Mouse (Mus musculus) heart, embryonic 15.5 days (tissue): ENCODE measurements around the gene Bcl9. TPM values are rescaled to one million over a fixed set of nuclear protein-coding genes. Genes with fewer than 3 reads are reported as not detected.
A peak's percentile ranks its signal among the peaks of the same experiment; 100 is the strongest.

Source experiments
- ATAC-seq: fragments of 200-750 bp; cut with Nextera tagmentation; replicated peaks from 2 replicates; pipeline ENCODE4 v1.8.0; 2017; ENCODE audit warnings: low read depth, moderate TSS enrichment; ENCODE audit not compliant: insufficient number of reproducible peaks, insufficient read depth, low FRiP score
- H3K27ac ChIP-seq: fragments of 300-500 bp; sonication (generic); 2 replicates; pipeline ENCODE4 v1.5.1; 2015; ENCODE audit warnings: mild to moderate bottlenecking, inconsistent platforms
- H3K27me3 ChIP-seq: fragments of 300-500 bp; sonication (generic); 2 replicates; pipeline ENCODE4 v1.6.1; 2015; ENCODE audit warnings: inconsistent platforms
- H3K36me3 ChIP-seq: fragments of 300-500 bp; sonication (generic); 2 replicates; pipeline ENCODE4 v1.6.1; 2015; ENCODE audit warnings: mild to moderate bottlenecking, inconsistent platforms
- H3K4me1 ChIP-seq: fragments of 300-500 bp; sonication (generic); replicated peaks from 2 replicates; pipeline ENCODE4 v1.6.1; 2015; ENCODE audit warnings: inconsistent platforms
- H3K4me2 ChIP-seq: fragments of 300-500 bp; sonication (generic); 2 replicates; pipeline ENCODE4 v1.6.1; 2015; ENCODE audit warnings: inconsistent platforms, mild to moderate bottlenecking, moderate library complexity
- H3K4me3 ChIP-seq: fragments of 300-500 bp; sonication (generic); 2 replicates; pipeline ENCODE4 v1.5.1; 2015; ENCODE audit warnings: mild to moderate bottlenecking, inconsistent platforms
- H3K9ac ChIP-seq: fragments of 300-500 bp; sonication (generic); 2 replicates; pipeline ENCODE4 v1.6.1; 2015; ENCODE audit warnings: mild to moderate bottlenecking, inconsistent platforms
- H3K9me3 ChIP-seq: fragments of 300-500 bp; sonication (generic); replicated peaks from 2 replicates; pipeline ENCODE4 v1.6.1; 2016; ENCODE audit warnings: inconsistent platforms
- WGBS: fragments of 180-500 bp; shearing (Covaris S2); methylation state at CpG from one replicate; pipeline ENCODE4 v1.1.7; 2015; ENCODE audit warnings: mixed read lengths; 5-methylcytosine and 5-hydroxymethylcytosine counted together
- polyA plus RNA-seq: library from polyadenylated mRNA; unstranded; fragments of >200 nt; fragmentation: Nextera tagmentation; extraction: Ambion mirVana; gene quantifications from 2 replicates; pipeline ENCODE4 v1.2.1, GENCODE M21; 2015

Gene Bcl9
- polyA plus RNA-seq, 1 experiment from 2014 or later, result 33.5 TPM

DNA sequence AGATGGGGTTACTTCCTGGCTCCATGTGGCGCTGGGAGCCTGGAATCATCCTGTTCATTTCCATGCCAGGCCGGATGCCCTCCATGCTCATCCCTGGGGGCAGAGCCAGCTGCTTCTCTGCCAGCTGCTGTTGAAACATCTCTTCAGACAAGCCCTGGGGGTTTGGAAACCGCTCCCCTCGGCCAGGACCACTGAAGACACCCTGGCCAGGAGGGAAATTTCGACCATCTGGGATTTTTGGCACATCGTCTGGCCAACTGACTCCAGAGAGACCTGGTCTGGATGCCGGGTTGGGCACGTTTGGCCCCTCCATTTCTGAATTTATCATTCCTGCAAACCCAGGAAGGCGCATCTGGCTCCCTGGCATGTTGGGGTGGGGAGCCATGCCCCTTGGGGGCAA is 88.4 kb downstream of the Bcl9 start:
- H3K4me1 ChIP-seq, result peaks cover 16% of the 10 kb centered on the region
- H3K9ac ChIP-seq, result no peak overlapping the region
- H3K36me3 ChIP-seq, result peaks cover 95% of the 10 kb centered on the region
- H3K4me2 ChIP-seq, result no peak overlapping the region
- H3K27me3 ChIP-seq, result no peaks in the 10 kb centered on the region
- H3K4me3 ChIP-seq, result no peak overlapping the region
- no peak for ATAC-seq
- no peak overlapping the region for H3K27ac ChIP-seq
- H3K9me3 ChIP-seq, result no peaks in the 10 kb centered on the region
- WGBS, result 84% methylated on average over 9 of the region's 9 CpGs

DNA sequence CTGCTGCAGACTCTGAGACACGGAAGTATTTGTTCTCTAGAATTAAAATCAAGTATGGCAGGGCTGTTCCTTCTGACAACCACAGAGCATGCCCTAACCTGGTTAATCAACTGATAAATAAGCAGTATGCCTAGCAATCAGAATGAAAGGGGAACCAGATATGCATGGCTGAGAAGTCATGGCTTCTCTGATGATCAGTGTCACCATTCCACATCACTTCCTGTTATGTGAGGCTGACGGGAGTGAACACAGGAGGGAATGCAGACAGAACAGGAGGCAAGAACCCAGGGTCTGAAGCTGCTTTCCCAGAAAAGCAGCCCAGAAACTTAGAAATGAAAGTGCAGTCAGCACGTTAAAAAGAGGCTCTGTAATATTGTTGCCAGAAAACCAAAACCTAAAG is 91.2 kb downstream of the Bcl9 start:
- Histone ChIP-seq H3K9me3 (no peaks in the 10 kb centered on the region), H3K4me3 (no peak overlapping the region), H3K27me3 (no peaks in the 10 kb centered on the region), H3K27ac (no peak overlapping the region), H3K4me1 (peaks cover 14% of the 10 kb centered on the region), H3K4me2 (no peak overlapping the region), H3K36me3 (peaks cover 72% of the 10 kb centered on the region), H3K9ac (no peak overlapping the region)
- no peak for ATAC-seq
- 71% methylated on average over 3 of the region's 3 CpGs for WGBS

DNA sequence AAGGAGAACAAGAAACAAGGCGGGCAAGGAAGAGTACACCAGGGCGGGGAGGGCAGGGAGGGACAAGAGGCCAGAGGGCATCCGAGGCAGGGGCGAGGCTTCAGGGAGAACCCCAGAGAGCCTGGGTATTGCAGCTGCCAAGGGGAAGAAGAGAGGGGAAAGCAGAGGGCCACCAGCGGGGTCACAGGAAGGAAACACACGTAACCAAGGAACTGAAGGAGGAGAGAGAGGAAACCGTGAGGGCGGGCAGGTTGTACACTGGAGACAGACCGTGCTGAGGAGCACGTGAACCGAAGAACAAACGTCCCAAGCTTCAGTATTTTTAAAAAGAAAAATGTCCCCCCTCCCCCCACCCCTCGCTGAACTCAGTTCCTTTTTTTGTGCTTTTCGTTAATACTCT is 93.8 kb downstream of the Bcl9 start:
- Histone ChIP-seq H3K4me1 (peaks cover 6% of the 10 kb centered on the region), H3K9me3 (no peaks in the 10 kb centered on the region), H3K9ac (no peak overlapping the region), H3K27me3 (no peaks in the 10 kb centered on the region), H3K4me2 (no peak overlapping the region), H3K4me3 (no peak overlapping the region), H3K36me3 (peaks cover 46% of the 10 kb centered on the region), H3K27ac (no peak overlapping the region)
- no peak for ATAC-seq
- 70% methylated on average over 14 of the region's 14 CpGs for WGBS

DNA sequence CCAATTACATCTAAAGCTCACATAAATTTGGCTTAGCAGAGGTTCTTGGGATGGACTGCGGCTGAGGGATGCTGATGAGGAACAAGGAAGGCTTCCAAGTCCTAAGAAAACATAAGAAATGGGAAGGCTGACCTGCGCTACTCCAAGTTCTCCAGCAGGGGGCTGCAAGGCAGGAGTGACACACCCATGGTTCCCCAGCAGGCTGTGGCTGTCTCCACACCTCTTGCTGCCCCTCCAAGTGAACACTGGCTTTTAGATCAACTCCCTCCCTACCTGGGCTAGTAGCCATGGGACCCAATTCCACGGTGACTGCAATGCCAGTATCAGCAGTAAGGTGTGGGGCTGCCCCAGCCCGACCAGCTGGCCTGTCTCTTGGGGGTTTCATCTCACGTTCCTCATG is 95.8 kb downstream of the Bcl9 start:
- Histone ChIP-seq H3K9ac (no peak overlapping the region), H3K4me3 (no peak overlapping the region), H3K27me3 (no peaks in the 10 kb centered on the region), H3K4me1 (no peaks in the 10 kb centered on the region), H3K36me3 (peaks cover 27% of the 10 kb centered on the region), H3K9me3 (no peaks in the 10 kb centered on the region), H3K4me2 (no peak overlapping the region), H3K27ac (no peak overlapping the region)
- 0 out of 2 replicates have a peak, but pooled peaks have one; percentile 39 for ATAC-seq
- WGBS, result 48% methylated on average over 5 of the region's 5 CpGs

DNA sequence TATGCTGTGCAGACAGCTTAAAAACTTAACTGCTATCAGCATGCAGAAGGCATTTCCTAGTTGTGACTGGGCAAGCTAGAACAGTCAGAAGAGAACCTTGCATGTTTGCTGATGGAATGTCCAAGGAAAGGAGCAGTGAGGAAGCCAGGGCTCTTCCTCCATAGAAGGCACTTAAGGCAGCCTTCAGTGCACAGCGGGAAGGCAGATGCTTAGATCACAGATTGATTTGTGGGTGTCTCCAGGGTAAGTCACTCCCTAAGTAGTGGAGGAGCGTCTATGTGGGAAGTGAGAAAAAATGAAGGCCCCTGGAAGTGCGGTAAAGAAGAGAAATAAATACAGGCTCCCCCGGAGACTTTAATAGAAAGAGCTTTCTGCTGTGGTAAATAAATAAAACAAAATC is 98.5 kb downstream of the Bcl9 start:
- Histone ChIP-seq H3K9ac (no peak overlapping the region), H3K36me3 (0 out of 2 replicates have a peak, but pooled peaks cover 3% of the 10 kb centered on the region), H3K27ac (no peak overlapping the region), H3K4me1 (no peaks in the 10 kb centered on the region), H3K4me2 (no peak overlapping the region), H3K4me3 (no peak overlapping the region), H3K9me3 (no peaks in the 10 kb centered on the region), H3K27me3 (no peaks in the 10 kb centered on the region)
- WGBS, result 42% methylated on average over 4 of the region's 4 CpGs
- ATAC-seq, result no peak

DNA sequence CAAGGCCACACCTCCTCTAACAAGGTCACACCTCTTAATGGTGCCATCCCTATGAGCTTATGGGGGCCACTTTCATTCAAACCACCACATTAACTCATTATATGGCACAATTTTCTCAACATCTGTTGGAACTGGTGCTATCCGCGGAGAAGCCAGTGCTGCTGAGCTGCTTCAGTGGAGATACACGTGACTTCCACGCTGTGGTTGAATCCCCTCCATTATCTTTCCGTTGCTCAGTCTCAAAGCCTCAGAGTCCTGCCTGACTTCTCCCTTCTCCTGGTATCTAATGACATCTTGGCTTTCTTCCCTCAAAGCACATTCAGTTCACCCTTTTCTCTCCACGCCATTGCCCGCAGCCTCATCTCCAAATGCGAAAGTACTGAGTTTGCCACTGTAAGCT is 101.1 kb downstream of the Bcl9 start:
- Histone ChIP-seq H3K4me2 (no peak overlapping the region), H3K4me3 (no peak overlapping the region), H3K4me1 (no peaks in the 10 kb centered on the region), H3K36me3 (no peaks in the 10 kb centered on the region), H3K9ac (no peak overlapping the region), H3K27ac (no peak overlapping the region), H3K27me3 (no peaks in the 10 kb centered on the region), H3K9me3 (no peaks in the 10 kb centered on the region)
- 81% methylated on average over 8 of the region's 8 CpGs for WGBS
- ATAC-seq, result no peak

DNA sequence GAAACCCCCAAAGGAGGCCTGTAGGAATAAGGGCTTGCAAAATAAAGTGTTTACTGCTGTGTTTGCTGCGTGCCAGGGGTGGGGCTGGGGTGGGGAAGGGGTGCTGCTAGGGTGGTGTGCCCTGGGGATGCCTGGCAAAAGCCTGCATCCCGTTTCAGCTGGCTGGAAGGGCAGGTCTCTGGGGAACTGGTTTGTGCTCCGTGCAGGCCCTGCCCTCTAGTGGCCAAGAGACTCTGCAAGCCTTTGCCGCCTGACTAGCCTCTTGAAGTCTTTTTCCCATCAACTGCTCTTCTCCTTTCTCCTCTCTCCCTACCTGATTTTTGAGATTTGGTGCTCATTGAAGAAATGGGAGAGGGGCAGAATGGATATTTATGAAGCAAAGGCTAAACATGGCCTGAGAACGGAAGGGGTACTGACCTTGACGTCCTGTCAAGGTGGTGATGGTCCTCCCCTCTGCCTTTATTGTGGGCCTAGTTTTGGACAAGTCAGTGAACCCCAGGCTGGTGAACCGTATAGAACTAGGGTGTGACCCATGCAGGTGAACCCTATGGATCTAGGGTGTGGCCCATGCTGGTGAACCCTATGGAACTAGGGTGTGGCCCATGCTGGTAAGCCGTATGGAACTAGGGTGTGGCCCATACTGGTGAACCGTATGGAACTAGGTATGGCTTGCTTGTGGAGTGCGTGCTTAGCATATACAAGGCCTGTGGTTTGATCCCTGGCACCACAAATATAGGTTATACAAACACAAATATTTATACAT is 112.4 kb downstream of the Bcl9 start:
- ATAC-seq, result no peak
- H3K4me1 ChIP-seq, result 0 out of 2 replicates have a peak, but pooled peaks cover 2% of the 10 kb centered on the region
- 38% methylated on average over 10 of the region's 10 CpGs for WGBS
- no peaks in the 10 kb centered on the region for H3K36me3 ChIP-seq
- no peak overlapping the region for H3K4me3 ChIP-seq
- H3K9me3 ChIP-seq, result no peaks in the 10 kb centered on the region
- H3K9ac ChIP-seq, result no peak overlapping the region
- no peak overlapping the region for H3K27ac ChIP-seq
- H3K4me2 ChIP-seq, result no peak overlapping the region
- peaks cover 7% of the 10 kb centered on the region for H3K27me3 ChIP-seq

DNA sequence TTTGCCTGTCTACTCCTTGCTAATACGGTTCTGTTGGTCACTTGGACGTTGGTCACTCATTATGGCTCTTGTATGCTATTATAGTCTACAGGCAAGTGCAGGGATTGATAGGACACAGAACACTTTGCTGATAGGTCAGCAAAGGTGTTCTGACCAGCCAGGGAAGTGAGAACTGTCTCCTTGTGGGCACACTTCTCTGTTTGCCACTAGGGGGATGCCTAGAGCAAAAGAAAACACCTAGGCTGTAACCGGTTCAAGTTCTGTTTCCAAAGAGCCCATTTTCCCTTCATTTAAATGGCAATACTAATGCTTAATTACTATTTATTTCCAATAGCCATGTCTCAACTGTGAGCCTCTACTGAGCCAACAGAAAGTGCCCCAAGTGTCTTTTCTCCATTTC is 113.9 kb downstream of the Bcl9 start:
- H3K27me3 ChIP-seq, result peaks cover 7% of the 10 kb centered on the region
- 34% methylated on average over 3 of the region's 3 CpGs for WGBS
- H3K4me1 ChIP-seq, result no peaks in the 10 kb centered on the region
- H3K36me3 ChIP-seq, result no peaks in the 10 kb centered on the region
- H3K4me2 ChIP-seq, result no peak overlapping the region
- no peak for ATAC-seq
- no peak overlapping the region for H3K27ac ChIP-seq
- H3K9ac ChIP-seq, result no peak overlapping the region
- no peak overlapping the region for H3K4me3 ChIP-seq
- no peaks in the 10 kb centered on the region for H3K9me3 ChIP-seq

DNA sequence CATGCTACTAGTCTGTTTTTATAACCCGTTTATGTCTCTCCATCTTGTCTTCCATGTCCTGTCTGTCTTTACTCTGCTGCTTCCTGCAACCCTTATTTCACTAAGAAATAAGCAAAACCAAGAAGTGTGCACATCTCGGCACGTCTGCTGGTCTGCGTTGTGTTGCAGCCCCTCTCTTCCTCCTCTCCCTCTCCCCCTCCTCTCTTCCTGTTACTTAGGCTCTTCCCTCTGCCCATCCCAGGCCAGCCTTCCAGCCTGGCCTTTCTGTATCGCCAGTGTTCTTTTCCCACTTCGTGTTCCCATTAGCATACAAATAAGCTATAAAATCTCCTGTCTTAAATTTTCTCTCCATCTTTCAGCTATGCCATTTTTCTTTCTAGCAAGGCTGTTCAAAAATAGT is 117.2 kb downstream of the Bcl9 start:
- WGBS, result 44% methylated on average over 6 of the region's 6 CpGs
- no peak for ATAC-seq
- peaks cover 10% of the 10 kb centered on the region; the same call in 1 of the 2 replicates for H3K36me3 ChIP-seq
- H3K27me3 ChIP-seq, result peaks cover 7% of the 10 kb centered on the region; the same call in 1 of the 2 replicates
- H3K4me2 ChIP-seq, result no peak overlapping the region
- H3K27ac ChIP-seq, result no peak overlapping the region
- H3K4me1 ChIP-seq, result no peaks in the 10 kb centered on the region
- H3K9me3 ChIP-seq, result no peaks in the 10 kb centered on the region
- H3K4me3 ChIP-seq, result no peak overlapping the region
- H3K9ac ChIP-seq, result no peak overlapping the region

DNA sequence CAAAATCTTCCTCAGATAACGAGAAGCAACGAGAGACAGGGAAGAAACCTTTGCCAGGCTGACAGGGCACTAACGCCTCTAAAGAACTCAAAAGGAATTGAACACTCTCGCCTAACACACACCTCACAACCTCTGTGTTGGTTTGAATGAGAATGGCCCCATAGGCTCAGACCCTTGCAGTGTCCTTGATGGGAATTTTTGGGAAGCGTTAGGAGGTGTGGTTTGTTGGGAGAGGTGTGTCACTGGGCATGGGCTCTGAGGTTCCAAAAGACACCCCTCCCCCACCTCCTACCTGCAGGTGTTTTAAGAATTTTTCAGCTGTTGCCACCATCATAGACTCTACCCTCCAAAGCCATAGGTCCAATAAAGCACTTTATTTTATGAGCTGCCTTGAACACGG is 118.8 kb downstream of the Bcl9 start:
- H3K27me3 ChIP-seq, result peaks cover 4% of the 10 kb centered on the region; the same call in 1 of the 2 replicates
- no peaks in the 10 kb centered on the region for H3K9me3 ChIP-seq
- H3K9ac ChIP-seq, result no peak overlapping the region
- H3K27ac ChIP-seq, result no peak overlapping the region
- H3K36me3 ChIP-seq, result peaks cover 10% of the 10 kb centered on the region; the same call in 1 of the 2 replicates
- H3K4me3 ChIP-seq, result no peak overlapping the region
- WGBS, result 77% methylated on average over 6 of the region's 6 CpGs
- H3K4me2 ChIP-seq, result no peak overlapping the region
- no peaks in the 10 kb centered on the region for H3K4me1 ChIP-seq
- no peak for ATAC-seq

DNA sequence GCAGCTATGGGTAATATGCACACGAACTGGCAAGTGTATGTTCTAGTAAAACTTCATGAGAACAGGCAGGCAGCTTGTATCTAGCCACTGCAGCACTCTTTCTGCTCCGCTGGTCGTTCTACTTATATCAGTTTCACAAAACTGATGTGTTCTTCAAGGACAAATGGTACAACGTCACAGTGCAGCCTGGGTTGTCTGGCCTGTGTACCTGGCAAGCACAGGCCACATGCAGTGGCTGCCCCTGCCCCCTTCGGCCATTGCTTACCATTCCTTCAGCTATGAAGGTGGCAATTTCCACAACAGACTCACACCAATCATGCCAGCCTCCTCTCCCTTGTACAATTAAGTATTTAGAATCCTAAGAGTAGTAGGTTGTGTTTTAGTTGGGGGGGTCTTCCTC is 125.1 kb downstream of the Bcl9 start:
- Histone ChIP-seq H3K4me1 (no peaks in the 10 kb centered on the region), H3K4me3 (no peak overlapping the region), H3K9ac (no peak overlapping the region), H3K27ac (no peak overlapping the region), H3K9me3 (no peaks in the 10 kb centered on the region), H3K36me3 (peaks cover 10% of the 10 kb centered on the region; the same call in 1 of the 2 replicates), H3K4me2 (no peak overlapping the region), H3K27me3 (no peaks in the 10 kb centered on the region)
- no peak for ATAC-seq
- WGBS, result 81% methylated on average over 5 of the region's 5 CpGs

DNA sequence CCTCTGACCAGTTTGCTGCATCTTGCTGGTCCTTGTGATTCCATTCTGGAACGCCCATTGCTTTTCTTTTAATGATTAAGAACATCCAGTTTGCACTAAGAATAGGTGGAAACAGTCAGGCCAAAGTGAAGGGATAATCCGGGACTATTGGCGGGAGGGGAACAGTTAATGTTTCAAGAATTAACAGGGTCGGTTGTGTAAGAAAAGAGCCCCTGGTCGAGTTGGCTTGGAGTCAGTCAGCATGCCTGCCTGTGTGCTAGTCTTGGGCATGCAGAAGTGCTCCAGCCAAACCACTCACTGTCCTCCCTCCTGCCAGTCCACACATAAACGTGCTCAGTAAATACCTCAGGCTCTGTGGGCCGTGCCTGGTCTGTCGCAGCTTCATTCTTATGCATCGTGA is 125.5 kb downstream of the Bcl9 start:
- no peaks in the 10 kb centered on the region for H3K9me3 ChIP-seq
- peaks cover 10% of the 10 kb centered on the region; the same call in 1 of the 2 replicates for H3K36me3 ChIP-seq
- no peak overlapping the region for H3K4me2 ChIP-seq
- H3K4me1 ChIP-seq, result no peaks in the 10 kb centered on the region
- H3K27me3 ChIP-seq, result no peaks in the 10 kb centered on the region
- WGBS, result 72% methylated on average over 9 of the region's 9 CpGs
- H3K4me3 ChIP-seq, result no peak overlapping the region
- no peak for ATAC-seq
- no peak overlapping the region for H3K27ac ChIP-seq
- H3K9ac ChIP-seq, result no peak overlapping the region
